Mouse (Mus musculus) left cerebral cortex, adult 8-10 months (tissue): ENCODE measurements around the gene Vps37d. TPM values are rescaled to one million over a fixed set of nuclear protein-coding genes. Genes with fewer than 3 reads are reported as not detected.

Experiments used
- DNase-seq, 2 experiments: peaks; one replicate each; pipeline ENCODE4 v3.0.0; 2022; ENCODE audit warnings: low spot score in 2 of 2
- total RNA-seq, 4 experiments: library from RNA; stranded (reverse); gene quantifications; 2 replicates each; pipeline ENCODE4 v1.2.4; 2022

Gene Vps37d
- total RNA-seq: 10 to 100 TPM; 29.0 to 31.4 (median 29.7) TPM

DNA sequence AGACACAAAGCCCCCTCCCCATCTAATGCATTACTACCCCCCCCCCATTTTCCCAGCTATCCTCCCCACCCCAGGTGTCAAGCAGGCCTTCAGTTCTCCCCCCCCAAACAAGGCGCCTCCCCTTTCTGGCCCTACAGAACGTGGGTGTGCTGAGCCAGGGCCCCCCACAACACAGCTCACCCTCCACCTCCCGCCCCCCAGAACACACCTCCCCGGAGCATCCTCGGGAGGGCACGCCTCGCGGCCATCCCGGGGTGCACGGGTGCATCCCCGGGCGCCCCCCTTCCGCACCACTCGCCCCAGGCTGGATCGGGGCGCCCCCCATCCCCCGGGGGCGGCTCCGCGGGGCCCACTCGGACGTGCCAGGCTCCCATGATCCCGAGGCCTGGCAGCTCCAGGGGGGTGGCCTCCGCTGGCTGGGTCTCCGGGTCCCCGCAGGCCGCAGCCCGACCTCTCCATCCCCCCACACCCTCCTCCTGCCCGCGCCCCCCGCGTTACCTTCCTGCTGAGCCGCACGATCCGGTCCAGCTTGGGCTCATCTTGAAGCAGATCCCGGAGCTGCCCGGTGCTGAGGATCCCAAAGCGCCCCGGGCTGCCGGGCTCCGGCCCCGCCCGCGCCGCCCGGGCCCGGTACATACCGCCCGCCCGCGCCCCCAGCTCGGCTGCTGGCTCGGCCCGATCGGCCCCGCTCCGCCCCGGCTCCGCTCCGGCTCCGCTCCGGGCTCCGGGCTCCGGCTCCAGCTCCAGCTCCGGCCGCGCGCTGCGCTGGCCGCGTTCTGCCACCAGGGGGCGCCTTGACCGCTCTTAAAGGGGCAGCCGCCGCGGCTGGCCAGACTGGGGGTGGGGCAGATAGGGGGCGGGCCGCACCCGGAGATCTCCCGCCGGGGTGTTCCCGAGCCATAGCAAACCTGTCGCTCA is at the start of gene Vps37d:
Gene Vps37d, minus strand, starts transcription at position 703 of the 918 bp plus-strand sequence.
- DNase-seq: peak; percentile 78 to 95

DNA sequence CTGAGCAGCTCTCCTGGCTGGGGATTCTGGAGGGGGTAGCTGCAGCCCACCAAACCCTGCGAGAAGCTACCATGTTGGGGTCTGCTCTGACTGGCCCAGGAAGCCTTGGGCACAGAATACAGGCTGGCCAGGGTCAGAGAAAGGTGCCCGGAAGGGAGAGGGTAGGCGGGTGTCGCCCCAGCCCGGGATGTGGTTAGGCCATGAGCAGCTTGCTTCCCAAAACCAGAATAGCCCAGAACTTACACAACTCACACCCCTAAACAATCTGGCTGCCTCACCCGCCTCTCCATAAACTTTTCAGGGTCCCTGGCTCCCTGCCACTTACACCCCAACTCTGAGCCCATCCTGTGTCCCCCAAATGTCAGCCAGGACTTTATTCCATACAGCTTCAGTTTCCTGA is 49.6 kb upstream of the Vps37d start:
- no peak for DNase-seq

DNA sequence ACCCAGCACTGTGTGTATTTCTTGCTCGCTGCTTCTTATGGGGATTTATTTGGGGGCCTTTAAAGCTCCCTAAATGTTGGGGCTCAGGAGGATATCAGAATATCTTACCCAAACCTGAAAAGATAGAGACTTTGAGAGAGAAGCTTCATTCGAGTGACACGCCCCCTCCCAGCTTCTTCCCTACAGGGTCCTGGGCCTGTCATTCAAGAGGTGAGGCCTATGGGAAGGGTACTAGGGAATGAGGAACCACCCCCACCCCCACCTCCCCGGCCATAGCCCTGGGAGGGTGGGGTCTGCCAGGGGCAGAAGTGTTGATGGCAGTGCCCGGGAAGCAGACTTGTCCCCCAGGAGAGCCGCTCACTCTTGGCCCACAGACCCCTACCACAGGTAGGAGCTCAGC is 48.1 kb upstream of the Vps37d start:
- no peak for DNase-seq

DNA sequence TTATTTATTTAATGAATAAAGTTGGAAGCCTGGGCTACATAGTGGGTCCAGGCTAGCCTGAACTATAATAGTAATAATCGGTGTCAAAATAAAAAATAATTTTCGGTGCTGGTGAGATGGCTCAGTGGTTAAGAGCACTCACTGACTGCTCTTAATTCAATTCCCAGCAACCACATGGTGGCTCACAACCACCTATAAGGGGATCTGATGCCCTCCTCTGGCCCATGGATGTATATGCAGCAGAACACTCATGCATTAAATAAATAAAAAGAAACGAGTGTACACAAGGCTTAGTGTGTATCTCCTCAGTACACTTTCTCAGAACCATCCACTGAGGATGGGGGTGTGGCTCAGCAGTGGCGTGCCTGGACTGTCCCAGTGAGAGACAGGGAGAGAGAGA is 42.7 kb upstream of the Vps37d start:
- no peak for DNase-seq

DNA sequence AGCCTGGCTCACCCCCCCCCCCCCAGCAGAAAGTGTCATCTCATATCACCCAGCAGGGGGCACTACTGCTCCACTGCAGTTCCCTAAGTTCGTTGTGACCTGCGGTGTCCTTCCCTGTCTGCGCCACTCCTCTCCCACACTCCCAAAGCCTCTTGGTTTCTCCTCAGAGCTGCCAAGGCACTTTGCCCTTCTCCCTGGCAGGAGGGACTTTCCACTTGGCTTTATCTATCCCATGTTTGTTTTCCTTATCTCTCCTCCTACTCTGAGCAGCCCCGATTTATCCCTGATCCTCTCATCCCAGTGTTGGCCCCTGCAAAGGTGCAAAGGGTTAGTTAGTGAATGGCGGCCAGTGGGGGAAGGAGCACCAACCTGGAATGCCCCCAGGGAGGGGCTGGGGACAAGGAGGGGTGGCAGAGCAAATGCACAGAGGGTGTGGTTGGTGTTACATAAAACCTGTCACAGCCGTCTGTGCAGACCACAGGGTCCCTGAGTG is 40.6 kb upstream of the Vps37d start:
- peak in 1 of 2 experiments; percentile 26 for DNase-seq

DNA sequence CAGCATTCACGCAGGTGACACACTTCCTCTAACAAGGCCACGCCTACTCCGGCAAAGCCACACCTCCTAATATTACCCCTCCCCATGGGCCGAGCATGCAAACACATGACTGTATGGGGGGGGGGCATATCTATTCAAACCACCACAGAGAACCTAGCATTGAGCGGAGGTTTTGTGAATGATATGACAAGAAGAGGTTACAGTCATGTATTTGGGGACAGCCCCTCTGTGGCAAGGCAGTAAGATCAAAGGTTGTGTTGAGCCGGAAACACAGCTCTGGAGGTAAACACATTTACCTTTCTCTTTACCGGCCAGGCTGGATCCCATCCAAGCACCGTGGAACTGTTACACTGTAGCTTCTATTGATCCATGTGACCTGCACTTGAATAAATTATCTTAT is 37.2 kb upstream of the Vps37d start:
- no peak for DNase-seq

DNA sequence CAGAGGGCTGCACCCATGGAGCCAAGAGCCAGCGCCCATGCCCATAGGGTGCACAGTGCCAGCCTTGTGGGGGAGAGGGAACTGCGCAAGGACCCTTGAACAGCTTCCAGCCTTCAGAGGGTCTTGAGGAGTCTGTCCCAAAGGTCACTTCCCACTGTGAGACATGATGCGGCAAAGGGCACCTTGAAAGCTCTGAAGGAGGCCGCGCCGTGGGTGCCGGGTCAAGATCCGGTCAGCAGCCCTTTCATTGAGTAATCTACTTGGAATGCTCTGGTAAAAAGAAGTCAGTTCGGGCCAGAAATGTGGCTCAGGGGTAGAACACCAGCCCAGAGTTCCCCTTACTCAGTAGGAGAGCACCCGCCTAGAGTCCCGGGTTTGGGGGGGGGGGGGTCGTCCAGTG is 35.7 kb upstream of the Vps37d start:
- no peak for DNase-seq

DNA sequence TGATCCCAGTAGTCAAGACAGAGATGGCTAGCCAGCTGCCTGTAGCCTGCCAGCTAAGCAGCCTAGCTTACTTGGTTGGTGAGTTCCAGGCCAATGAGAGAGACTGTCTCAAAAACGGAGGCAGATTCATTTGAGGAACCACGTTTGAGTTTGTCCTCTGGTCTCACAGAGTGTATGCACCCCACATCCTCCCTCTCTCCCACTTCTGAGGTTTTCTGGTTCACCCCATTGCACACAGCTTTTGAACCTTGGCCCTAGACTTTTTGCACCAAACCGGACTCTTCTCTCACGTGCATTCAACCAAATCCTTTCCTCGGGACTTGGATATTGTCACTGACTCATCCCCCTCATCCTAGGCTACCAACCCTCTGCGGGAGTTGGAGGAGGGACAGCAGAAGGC is 31.9 kb upstream of the Vps37d start:
- DNase-seq: no peak

DNA sequence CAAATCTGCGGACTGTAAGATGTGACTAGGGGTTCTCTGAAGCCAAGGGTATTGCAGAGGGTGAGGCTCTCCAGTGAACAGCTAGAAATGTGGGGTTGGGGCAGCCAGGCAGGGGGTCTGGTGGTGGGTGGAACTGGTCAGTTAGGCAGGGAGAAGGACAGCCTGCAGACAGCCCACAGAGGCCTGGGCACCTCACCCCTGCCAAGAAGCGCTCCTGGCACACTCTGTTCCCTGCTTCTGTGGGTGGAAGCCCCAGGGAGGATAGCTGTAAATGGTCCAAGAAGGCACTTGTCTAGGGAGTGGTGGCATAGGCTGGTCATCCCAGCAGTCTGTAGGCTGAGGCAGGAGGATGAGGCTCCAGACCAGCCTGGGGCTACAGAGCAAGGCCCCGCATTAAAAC is 31.4 kb upstream of the Vps37d start:
- DNase-seq: no peak

DNA sequence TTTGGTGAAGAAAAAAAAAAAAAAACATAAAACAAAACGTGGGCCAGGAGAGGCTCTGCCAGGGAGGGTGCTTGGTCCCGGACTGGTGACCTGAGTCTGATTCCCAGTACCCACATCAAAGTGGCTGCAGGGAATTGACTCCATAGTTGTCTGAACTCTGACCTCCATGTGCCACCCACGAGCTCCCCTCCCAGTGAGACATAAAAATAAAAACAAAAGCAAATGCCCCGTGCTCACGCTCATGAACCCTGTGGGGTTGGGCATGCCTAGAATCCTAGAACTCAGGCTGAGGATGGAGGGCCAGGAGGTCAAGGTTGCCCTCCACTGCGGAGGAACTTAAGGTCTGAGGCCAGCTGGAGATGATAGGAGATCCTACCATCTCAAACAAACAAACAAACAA is 31.0 kb upstream of the Vps37d start:
- DNase-seq: no peak

DNA sequence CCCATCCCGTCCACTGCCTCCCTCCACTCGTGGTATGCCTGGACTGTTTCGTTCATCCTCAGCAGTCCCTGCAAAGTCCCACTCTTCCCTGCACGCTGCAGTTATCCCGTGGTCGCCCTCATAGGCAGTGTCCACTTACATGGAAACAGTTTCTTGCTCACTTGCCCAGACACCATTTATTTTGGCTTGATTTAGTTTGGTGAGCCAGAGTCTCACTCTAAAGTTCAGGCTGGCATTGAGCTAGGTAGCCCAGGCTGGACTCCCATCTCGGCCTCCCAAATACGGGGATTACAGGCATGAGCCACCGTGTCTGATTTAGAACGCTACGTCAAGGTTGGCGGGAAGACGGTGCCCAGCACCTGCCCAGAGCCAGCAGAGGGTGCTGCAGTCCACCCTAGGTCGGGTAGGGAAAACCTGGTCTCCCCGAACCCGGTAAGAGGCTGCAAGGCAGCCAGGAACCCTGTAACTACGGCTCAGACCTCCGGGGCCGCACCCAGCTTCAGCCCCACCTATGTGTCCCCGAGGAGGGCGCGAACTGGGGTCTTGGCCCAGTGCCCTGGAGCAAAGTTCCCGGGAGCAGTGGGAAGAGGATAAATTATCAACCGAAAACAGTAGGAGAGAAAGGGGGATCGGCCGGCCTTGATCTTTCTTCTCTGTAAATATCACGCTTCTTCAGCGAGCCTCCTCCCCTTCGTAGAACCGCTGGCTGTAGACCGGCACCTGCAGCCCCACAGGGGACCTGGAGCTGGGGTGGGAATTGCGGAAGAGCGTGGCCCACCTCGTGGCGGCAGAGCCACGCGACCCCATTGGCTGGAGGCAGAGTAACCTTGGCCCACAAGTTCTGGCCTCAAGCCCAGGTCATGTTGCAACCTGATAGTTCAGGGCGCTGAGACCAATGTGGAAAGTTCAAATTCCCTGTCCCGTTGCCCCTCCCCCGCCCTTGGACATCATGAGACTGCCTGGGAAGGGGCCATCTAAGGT is 29.7 kb upstream of the Vps37d start:
- DNase-seq: no peak

DNA sequence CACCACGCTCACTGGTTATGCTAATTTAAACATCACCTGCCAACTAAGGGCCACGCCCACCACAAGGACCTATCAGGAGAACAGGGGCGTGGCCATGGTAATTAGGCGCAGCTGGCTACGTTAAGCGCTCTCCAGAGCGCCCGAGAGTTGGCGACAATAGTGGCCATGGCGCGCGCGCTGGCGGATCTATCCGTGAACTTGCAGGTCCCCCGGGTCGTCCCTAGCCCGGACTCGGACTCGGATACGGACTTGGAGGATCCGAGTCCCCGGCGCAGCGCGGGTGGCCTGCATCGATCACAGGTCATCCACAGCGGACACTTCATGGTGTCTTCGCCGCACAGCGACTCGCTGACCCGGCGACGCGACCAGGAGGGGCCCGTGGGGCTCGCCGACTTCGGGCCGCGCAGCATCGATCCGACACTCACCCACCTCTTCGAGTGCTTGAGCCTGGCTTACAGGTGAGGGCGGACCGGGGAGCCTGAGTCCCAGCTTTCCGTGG is 28.7 kb upstream of the Vps37d start:
- peak in 1 of 2 experiments; percentile 56 for DNase-seq

DNA sequence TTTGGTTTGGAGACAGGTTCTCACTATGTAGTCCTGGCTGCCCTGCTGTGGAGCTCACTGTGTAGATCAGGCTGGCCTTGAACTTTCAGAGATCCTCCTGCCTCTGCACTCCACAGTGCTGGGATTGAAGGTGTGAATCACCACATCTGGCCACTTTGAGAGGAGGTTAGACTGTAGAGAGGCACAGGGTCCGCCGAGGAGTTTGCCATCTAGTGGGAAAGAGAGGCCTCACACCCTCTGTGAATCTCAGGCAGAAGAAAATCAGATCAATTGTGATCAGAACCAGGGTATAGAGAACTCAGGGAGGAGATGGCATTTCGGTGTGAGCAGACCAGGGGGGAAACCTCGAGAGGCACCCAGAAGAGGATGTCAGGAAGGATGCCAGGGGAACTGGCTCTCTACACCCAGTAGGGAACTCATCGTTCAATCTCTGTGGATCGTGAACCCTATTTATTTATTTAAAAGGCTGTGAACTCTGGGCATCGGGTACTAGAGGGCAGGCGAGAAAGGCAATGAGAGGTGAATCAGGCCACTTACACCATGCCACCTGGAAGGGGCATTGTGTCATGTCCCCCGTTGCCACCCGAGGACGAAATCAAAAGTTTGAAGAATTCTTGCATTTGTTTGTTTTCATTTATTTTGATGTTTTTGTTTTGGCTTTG is 26.1 kb upstream of the Vps37d start:
- DNase-seq: no peak

DNA sequence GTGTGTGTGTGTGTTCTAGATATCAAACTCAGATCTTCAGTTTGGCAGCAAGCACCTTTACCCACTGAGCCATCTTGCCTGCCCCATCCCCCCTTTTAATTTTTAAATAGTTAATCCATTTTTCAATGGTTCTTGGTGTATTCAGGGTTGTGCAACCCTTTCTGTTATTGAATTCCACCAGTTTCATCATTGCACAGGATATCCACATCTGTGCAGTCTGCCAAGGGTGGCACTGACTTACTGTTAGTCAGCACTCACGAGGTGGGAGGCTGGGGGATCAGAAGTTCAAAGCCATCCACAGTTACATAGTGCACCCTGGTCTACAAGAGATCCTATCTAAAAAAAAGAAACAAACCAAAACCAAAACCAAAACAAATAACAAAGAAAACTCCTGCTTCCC is 22.9 kb upstream of the Vps37d start:
- no peak for DNase-seq

DNA sequence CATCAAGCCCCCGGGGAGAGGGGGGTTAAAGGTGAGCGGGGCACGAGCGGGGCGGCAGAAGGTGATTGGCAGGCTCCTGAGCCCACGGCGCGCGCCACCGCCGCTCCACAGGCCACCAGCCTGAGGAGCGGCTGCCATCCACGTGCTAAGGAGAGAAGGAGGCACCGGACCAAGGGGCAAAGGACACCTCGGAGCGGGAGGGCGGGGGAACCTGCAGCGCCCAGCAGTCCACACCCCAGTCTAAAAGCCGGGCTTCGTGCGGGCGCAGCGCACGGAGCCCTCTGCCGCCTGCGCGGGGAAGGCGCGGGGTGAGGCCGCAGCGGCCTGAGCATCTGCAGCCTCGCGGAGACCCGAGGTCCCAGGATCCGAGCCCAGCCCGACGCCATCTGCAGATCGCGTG is 11.6 kb upstream of the Vps37d start, which contains the start of gene Mlxipl:
Gene Mlxipl, plus strand, starts transcription at position 238 of the 400 bp plus-strand sequence.
- no peak for DNase-seq

DNA sequence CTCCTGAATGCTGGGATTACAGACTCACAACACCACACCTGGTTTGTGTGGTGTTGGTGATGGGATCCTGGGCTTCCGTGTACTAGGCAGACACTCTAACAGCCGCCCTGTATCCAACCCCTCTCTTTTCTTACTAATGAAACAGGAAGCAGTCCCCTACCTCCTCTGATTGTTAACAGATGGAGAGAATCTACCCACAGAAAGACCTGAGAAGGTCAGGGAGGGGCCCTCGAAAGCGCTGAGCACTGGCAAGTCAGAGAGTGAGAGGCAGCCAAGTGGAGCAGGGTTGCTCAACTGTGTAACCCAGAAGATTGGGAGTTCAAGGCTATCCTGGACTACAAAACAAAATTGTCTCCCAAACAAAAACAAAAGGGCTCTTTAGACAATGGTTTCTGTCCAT is 8.8 kb upstream of the Vps37d start:
- no peak for DNase-seq

DNA sequence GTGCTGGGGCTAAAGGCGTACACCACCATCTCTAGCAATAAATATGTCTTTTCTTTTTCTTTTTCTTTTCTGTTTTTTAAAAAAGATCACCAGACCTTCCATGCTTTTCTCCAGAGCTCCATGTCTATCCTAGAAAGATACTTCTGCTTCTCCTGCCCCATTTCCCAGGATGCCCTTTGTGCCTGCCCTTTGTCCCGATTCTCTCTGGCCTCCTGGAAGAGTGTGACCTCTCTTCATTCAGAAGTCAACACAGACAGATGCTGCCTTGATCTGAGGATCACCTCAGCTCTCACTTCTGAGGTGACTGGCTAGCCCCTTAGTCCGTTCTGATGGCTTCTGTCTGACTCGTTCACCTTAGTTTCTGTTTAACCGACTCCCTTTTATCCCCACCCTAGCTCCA is 2.5 kb upstream of the Vps37d start:
- DNase-seq: no peak

DNA sequence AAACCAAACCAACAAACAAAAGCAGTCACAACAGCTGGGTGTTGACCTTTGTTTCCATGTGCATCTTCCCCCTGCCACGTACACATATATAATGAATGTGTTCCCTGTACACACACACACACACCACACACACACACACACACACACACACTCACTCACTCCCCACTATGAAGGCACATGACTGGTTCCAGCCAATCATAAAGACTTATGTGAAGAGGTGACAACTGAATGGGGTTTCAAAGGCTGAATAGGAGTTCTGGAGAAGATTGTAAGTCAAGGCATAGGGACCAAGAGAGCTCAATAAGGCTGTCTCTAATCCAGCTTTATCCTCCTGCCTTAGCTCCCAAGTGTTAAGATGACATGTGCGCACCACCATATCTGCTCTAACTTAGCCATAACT is 1.5 kb upstream of the Vps37d start:
- no peak for DNase-seq

DNA sequence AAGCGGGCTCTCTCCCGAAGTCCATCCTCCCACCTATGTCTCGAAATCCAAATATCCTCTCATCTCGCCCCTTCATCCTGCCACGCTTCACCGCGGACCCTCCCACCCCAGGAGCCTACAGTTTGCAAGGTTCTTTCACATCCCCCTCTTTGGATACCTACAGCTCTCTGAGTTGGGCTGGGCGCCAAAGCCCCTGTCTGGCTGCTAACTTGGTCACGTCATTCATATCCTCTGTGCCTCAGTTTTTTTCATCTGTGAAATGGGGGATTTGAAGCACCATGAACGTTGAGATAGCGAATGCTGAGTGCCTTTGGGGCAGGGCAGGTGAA is 380 bp upstream of the Vps37d start:
- DNase-seq: peak in 1 of 2 experiments; percentile 47

DNA sequence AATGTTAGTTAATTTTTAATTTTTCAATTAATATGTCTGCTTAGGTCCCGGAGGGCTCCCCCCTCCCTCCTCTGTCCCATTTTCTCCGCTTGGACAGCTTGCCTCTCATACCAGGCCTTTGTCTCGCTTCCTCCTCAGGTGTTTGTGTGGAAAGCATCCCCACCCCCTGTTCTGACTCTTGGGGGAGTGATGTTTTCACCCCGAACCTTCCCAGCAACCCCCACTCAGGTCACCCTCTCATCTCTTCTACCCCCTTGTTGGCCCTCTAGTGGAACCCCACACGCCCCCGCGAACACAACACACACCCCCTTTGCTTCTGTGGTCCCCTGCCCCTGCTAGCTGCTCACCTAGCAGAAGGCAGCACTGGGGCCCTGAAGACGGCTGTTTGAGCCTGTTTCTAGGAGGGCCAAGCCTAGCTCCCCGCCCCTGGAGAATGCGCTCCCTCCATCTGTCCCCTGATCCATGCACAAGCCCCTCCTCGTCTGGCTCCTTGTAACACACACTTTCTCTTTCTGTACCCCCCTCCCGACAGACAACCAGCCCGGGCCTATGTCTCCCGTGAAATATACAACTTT is 1.0 kb downstream of the Vps37d start:
- DNase-seq: peak in 1 of 2 experiments; percentile 21

DNA sequence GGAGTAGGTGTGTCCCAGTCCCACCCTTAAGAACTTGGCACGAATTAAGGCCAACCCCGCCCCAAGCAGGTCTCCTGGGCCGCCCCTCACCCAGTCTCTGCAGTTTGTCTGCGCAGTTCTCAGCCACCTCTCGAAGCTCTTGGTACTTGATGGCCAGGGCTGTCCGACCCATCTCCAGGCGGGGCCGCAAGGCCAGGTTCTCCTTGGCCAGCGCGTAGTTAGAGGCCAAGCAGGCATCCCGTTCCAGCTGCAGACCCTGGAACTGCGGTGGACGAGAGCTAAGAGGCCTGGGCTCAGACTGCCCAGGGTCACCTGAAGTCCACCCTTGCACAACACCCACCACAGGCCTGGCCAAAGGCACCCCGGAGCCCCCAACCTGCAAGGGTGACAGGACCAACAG is 1.7 kb downstream of the Vps37d start:
- no peak for DNase-seq
